48 mouse cellular contexts compared by ENCODE assay signal in genomic region chr15:101999676-102000335, GRCm38 (mm10). TPM values are rescaled to one million over a fixed set of nuclear protein-coding genes. Genes with fewer than 3 reads are reported as not detected.
"Had no signal": no experiment of that assay in that cellular context is flagged by ENCODE, and none has a peak within 500 bp of the region (broad histone marks: within the 10 kb centered on the region; RNA-seq: fewer than 3 reads in every experiment).

No protein-coding gene starts in this region.

- H3K9me3 ChIP-seq: heart, embryonic 15.5 days; hindbrain, embryonic 13.5 days; hindbrain, embryonic 15.5 days; intestine, embryonic 15.5 days had no signal

- H3K36me3 ChIP-seq: heart, embryonic 13.5 days; heart, embryonic 15.5 days; hindbrain, embryonic 10.5 days; hindbrain, embryonic 12.5 days; hindbrain, embryonic 13.5 days; hindbrain, embryonic 15.5 days had no signal

- H3K4me3 ChIP-seq: heart, embryonic 12.5 days; heart, embryonic 13.5 days; heart, embryonic 15.5 days; hindbrain, embryonic 10.5 days; hindbrain, embryonic 12.5 days; hindbrain, embryonic 13.5 days; hindbrain, embryonic 15.5 days; intestine, embryonic 15.5 days; kidney, embryonic 15.5 days; layer of hippocampus, adult 2 months; left cerebral cortex, adult 2 months had no signal

- H3K9ac ChIP-seq: heart, embryonic 12.5 days; heart, embryonic 13.5 days; heart, embryonic 15.5 days; hindbrain, embryonic 12.5 days; hindbrain, embryonic 13.5 days; hindbrain, embryonic 14.5 days; hindbrain, embryonic 15.5 days; intestine, embryonic 15.5 days; kidney, embryonic 15.5 days had no signal

- H3K27ac ChIP-seq: heart, embryonic 13.5 days; heart, embryonic 15.5 days; hindbrain, embryonic 10.5 days; hindbrain, embryonic 12.5 days; hindbrain, embryonic 13.5 days; hindbrain, embryonic 14.5 days; hindbrain, embryonic 15.5 days; hindbrain, postnatal 0 days; intestine, embryonic 15.5 days; kidney, embryonic 15.5 days; kidney, postnatal 0 days; layer of hippocampus, adult 2 months; left cerebral cortex, adult 2 months had no signal

- ATAC-seq: hindbrain, embryonic 16.5 days; hindbrain, postnatal 0 days; inflammation-experienced regulatory T-cells, adult 6 months; intestine, embryonic 15.5 days; intestine, embryonic 16.5 days; intestine, postnatal 0 days had no signal

- DNase-seq: heart, postnatal 10 days; heart, postnatal 14 days; heart, postnatal 36 days; heart, postnatal 4 days; kidney, adult 11 months; kidney, adult 18-20 months; kidney, adult 2 months; kidney, adult 8-10 months; kidney, adult 9 months; kidney, postnatal 10 days; kidney, postnatal 14 days; kidney, postnatal 25 days; kidney, postnatal 36 days; kidney, postnatal 4 days; layer of hippocampus, adult 9-11 months; layer of hippocampus, postnatal 36 days had no signal

RNA-seq across cellular contexts. Expression of gene Krt8, which starts 4.5 kb away (rescaled TPM):
- total RNA-seq: layer of hippocampus, adult 18-20 months; left cerebral cortex, adult 18-20 months had no signal

RNA-seq across cellular contexts. Expression of gene Krt78, which starts 45.7 kb away (rescaled TPM):
- total RNA-seq: heart, postnatal 10 days; heart, postnatal 14 days; heart, postnatal 25 days; heart, postnatal 36 days; hematopoietic stem cell, adult 5-6 weeks; hindbrain, postnatal 0 days; layer of hippocampus, adult 18-20 months; layer of hippocampus, adult 2 months; layer of hippocampus, adult 8-10 months; layer of hippocampus, postnatal 10 days; layer of hippocampus, postnatal 14 days; layer of hippocampus, postnatal 25 days; layer of hippocampus, postnatal 36 days; left cerebral cortex, adult 18-20 months; left cerebral cortex, adult 2 months; left cerebral cortex, adult 8-10 months had no signal
- polyA plus RNA-seq: heart, embryonic 12.5 days; heart, embryonic 13.5 days; heart, embryonic 14.5 days; heart, embryonic 16.5 days; heart, postnatal 0 days; hindbrain, embryonic 10.5 days; hindbrain, embryonic 11.5 days; hindbrain, embryonic 12.5 days; hindbrain, embryonic 13.5 days; hindbrain, embryonic 15.5 days; hindbrain, postnatal 0 days; inflammation-experienced regulatory T-cells, adult 6 months; kidney, embryonic 14.5 days had no signal

RNA-seq across cellular contexts. Expression of gene Krt79, which starts 59.7 kb away (rescaled TPM):
- total RNA-seq: heart, postnatal 25 days; heart, postnatal 36 days; hematopoietic stem cell, adult 5-6 weeks; layer of hippocampus, adult 2 months; layer of hippocampus, postnatal 36 days; left cerebral cortex, adult 18-20 months; left cerebral cortex, adult 2 months; left cerebral cortex, adult 8-10 months had no signal
- polyA plus RNA-seq: hindbrain, embryonic 11.5 days; hindbrain, embryonic 12.5 days; inflammation-experienced regulatory T-cells, adult 6 months; intestine, embryonic 16.5 days had no signal
